Mouse (Mus musculus) bone marrow macrophage, adult 2 months (primary cell): ENCODE measurements around the gene P2rx5. TPM values are rescaled to one million over a fixed set of nuclear protein-coding genes. Genes with fewer than 3 reads are reported as not detected.

Experiments
- H3K27ac ChIP-seq: 2 replicates; pipeline ENCODE4 v1.5.1; 2012; ENCODE audit warnings: low read depth, low read length; ENCODE audit not compliant: insufficient read depth
- H3K4me1 ChIP-seq: 2 replicates; pipeline ENCODE4 v1.6.1; 2012; ENCODE audit warnings: low read length; ENCODE audit not compliant: control insufficient read depth, insufficient read depth
- H3K4me3 ChIP-seq: 2 replicates; pipeline ENCODE4 v1.5.1; 2012; ENCODE audit warnings: mild to moderate bottlenecking, low read length, moderate library complexity; ENCODE audit not compliant: insufficient read depth
- CTCF ChIP-seq: IDR thresholded peaks from 2 replicates; pipeline ENCODE4 v1.5.1; 2012; ENCODE audit warnings: low read depth, mild to moderate bottlenecking, low read length, moderate library complexity
- POLR2A ChIP-seq: IDR thresholded peaks from 2 replicates; pipeline ENCODE4 v1.6.1; 2012; ENCODE audit warnings: mild to moderate bottlenecking, low read depth, low read length, borderline replicate concordance
- polyA plus RNA-seq: library from polyadenylated mRNA; stranded (reverse); fragments of >200 nt; gene quantifications from 2 replicates; pipeline ENCODE4 v1.2.4, GENCODE M21; 2012; ENCODE audit not compliant: missing spikeins, insufficient read depth, insufficient read length

Gene P2rx5
- polyA plus RNA-seq, 1 experiment, result not detected

DNA sequence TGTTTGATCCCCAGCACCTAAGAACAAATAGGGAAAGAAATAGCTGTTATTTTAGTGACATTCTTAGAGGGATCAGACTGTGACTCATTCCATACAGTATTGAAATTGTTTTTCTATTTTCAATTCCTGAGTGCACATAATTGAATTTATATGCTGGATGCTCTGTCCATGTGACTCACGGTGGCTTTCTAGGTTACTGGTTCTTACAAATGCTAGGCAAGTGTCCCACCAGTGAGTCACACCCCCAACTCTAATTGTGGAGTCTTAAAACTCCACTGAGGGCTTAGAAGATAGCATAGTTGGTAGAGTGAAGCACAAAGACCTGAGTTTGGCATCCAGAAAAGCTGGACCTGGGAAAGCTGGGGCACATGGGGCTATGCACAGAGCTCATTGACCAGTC lies 60.4 kb downstream of the P2rx5 start:
- TF ChIP-seq CTCF, result no peak
- no peak for TF ChIP-seq POLR2A
- no peak overlapping the region for H3K4me3 ChIP-seq
- H3K27ac ChIP-seq, result no peak overlapping the region
- H3K4me1 ChIP-seq, result 0 out of 2 replicates have a peak, but pooled peaks cover 3% of the 10 kb centered on the region

Other genes starting within 250 kb of the P2rx5 start
- gene Atp2a3, start 199.3 kb upstream of the P2rx5 start, polyA plus RNA-seq, result 6.7 TPM in 2 replicates
- 0.39 TPM in 1 of 2 replicates, not detected in the other for gene P2rx1, start 161.3 kb upstream of the P2rx5 start, polyA plus RNA-seq
- gene Camkk1, start 141.4 kb upstream of the P2rx5 start, polyA plus RNA-seq, result not detected in 2 replicates
- 6.2 and 6.4 TPM in 2 replicates for gene Ncbp3, start 112.6 kb upstream of the P2rx5 start, polyA plus RNA-seq
- gene Itgae, start 69.8 kb upstream of the P2rx5 start, polyA plus RNA-seq, result not detected in 2 replicates
- 8.7 and 9.0 TPM in 2 replicates for gene Haspin, start 22.1 kb upstream of the P2rx5 start, polyA plus RNA-seq
- gene Emc6, start 16.6 kb downstream of the P2rx5 start, polyA plus RNA-seq, result 41.3 and 43.1 TPM in 2 replicates
- 35.4 and 37.3 TPM in 2 replicates for gene Tax1bp3, start 16.7 kb downstream of the P2rx5 start, polyA plus RNA-seq
- 48.2 and 49.7 TPM in 2 replicates for gene Ctns, start 38.6 kb downstream of the P2rx5 start, polyA plus RNA-seq
- gene Shpk, start 39.0 kb downstream of the P2rx5 start, polyA plus RNA-seq, result 3.3 and 4.0 TPM in 2 replicates
- not detected in 2 replicates for gene Trpv1, start 73.9 kb downstream of the P2rx5 start, polyA plus RNA-seq
- gene Trpv3, start 107.0 kb downstream of the P2rx5 start, polyA plus RNA-seq, result not detected in 2 replicates
- 0.25 TPM in 1 of 2 replicates, not detected in the other for gene Aspa, start 169.2 kb downstream of the P2rx5 start, polyA plus RNA-seq
- gene Gm49340, start 169.3 kb downstream of the P2rx5 start, polyA plus RNA-seq, result not detected in 2 replicates
- gene Spata22, start 169.3 kb downstream of the P2rx5 start, polyA plus RNA-seq, result not detected in 2 replicates
- gene Olfr20, start 190.4 kb downstream of the P2rx5 start, polyA plus RNA-seq, result not detected in 2 replicates
- gene Olfr376, start 210.8 kb downstream of the P2rx5 start, polyA plus RNA-seq, result not detected in 2 replicates
- not detected in 2 replicates for gene Olfr1, start 239.2 kb downstream of the P2rx5 start, polyA plus RNA-seq